Mouse (Mus musculus): ENCODE data around the gene Defa33.
"Not testable (repeated sequence)": the region's sequence is repeated elsewhere in the genome, so short reads cannot be mapped to it uniquely, and the experiment has no call there.

Defa33 gene

GRCm38 (mm10) chr8:21391511-21391910, at the start of gene Defa33:
TSS of gene Defa33 (plus strand) at chr8:21391811.
- not testable (repeated sequence) for DNase-seq (ENCODE audit: low read depth, low spot score)

- DNase-seq (ENCODE audit: low read depth, low spot score): not testable (repeated sequence)
Measured at GRCm38 (mm10) chr8:21378215-21378614, 13.4 kb upstream of the Defa33 start, which contains the start of gene Defa2. TSS of gene Defa2 (plus strand) at chr8:21378515.

DNA sequence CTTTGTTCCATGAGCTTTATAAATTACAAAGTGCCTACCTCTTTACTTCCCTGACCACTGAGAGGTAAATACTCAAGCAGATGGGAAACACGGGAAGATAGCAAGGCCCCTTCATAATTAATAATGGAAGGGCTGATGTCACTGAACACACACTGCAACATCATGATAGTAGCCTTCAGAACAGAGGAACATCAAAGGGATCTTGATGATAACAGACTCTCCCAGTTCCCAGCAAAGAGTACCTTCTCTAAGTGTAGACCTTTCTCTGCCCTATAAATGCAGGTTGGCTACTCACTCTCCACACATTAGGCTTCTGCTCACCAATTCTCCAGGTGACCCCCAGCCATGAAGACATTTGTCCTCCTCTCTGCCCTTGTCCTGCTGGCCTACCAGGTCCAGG, 35.5 kb downstream of the Defa33 start, which contains the start of gene Defa36:
Defa36 (plus strand) TSS at position 301 of the 400 bp plus-strand sequence.
- not testable (repeated sequence) for DNase-seq (ENCODE audit: low read depth, low spot score)
